Mouse (Mus musculus): ENCODE results near the gene Gm20388. TPM values are rescaled to one million over a fixed set of nuclear protein-coding genes. Genes with fewer than 3 reads are reported as not detected.

Gm20388 gene
- polyA plus RNA-seq, 1 experiment from 2014 or later: 7.4 TPM

GRCm38 (mm10) chr8:121468083-121469071 is 1557.7 kb downstream of the Gm20388 start:
- H3K9ac ChIP-seq: no peak overlapping the region
- no peaks in the 10 kb centered on the region for H3K36me3 ChIP-seq
- no peak overlapping the region for H3K4me2 ChIP-seq
- no peaks in the 10 kb centered on the region for H3K9me3 ChIP-seq (replicated peaks)
- no peaks in the 10 kb centered on the region for H3K27me3 ChIP-seq
- H3K4me3 ChIP-seq (replicated peaks): no peak overlapping the region
- ATAC-seq (replicated peaks; ENCODE audit: low FRiP score): no peak
- peaks cover 17% of the 10 kb centered on the region for H3K4me1 ChIP-seq
- no peak overlapping the region for H3K27ac ChIP-seq
- WGBS: 58% methylated on average over 49 of the region's 49 CpGs

GRCm38 (mm10) chr8:121474161-121474897 is 1563.7 kb downstream of the Gm20388 start:
- WGBS: 9% methylated on average over 25 of the region's 25 CpGs
- Histone ChIP-seq H3K27me3 (peaks cover 6% of the 10 kb centered on the region; the same call in 1 of the 2 replicates), H3K4me2 (peak overlapping the region; percentile 54), H3K27ac (no peak overlapping the region), H3K4me1 (peaks cover 33% of the 10 kb centered on the region), H3K36me3 (no peaks in the 10 kb centered on the region), H3K9me3 (replicated peaks) (no peaks in the 10 kb centered on the region), H3K4me3 (replicated peaks) (peak overlapping the region; percentile 23), H3K9ac (0 out of 2 replicates have a peak overlapping the region, but pooled peaks have one; percentile 15)
- ATAC-seq (replicated peaks; ENCODE audit: low FRiP score): no peak

- peak; percentile 38; the same call in 1 of the 2 replicates for ATAC-seq (replicated peaks; ENCODE audit: low FRiP score)
- Histone ChIP-seq H3K4me1 (peaks cover 38% of the 10 kb centered on the region), H3K9ac (no peak overlapping the region), H3K27ac (no peak overlapping the region), H3K4me3 (replicated peaks) (peak overlapping the region; percentile 23), H3K4me2 (peak overlapping the region; percentile 54), H3K27me3 (peaks cover 10% of the 10 kb centered on the region), H3K9me3 (replicated peaks) (no peaks in the 10 kb centered on the region), H3K36me3 (no peaks in the 10 kb centered on the region)
- 1% methylated on average over 18 of the region's 18 CpGs for WGBS
Observed at GRCm38 (mm10) chr8:121474898-121475284, 1564.2 kb downstream of the Gm20388 start.

GRCm38 (mm10) chr8:121477851-121478547 is 1567.4 kb downstream of the Gm20388 start:
- no peak overlapping the region for H3K4me2 ChIP-seq
- no peak overlapping the region for H3K4me3 ChIP-seq (replicated peaks)
- H3K4me1 ChIP-seq: peaks cover 56% of the 10 kb centered on the region
- peak overlapping the region; percentile 74 for H3K27ac ChIP-seq
- H3K9ac ChIP-seq: 0 out of 2 replicates have a peak overlapping the region, but pooled peaks have one; percentile 15
- H3K9me3 ChIP-seq (replicated peaks): no peaks in the 10 kb centered on the region
- ATAC-seq (replicated peaks; ENCODE audit: low FRiP score): no peak
- H3K27me3 ChIP-seq: peaks cover 10% of the 10 kb centered on the region
- 56% methylated on average over 20 of the region's 20 CpGs for whole genome bisulfite sequencing
- no peaks in the 10 kb centered on the region for H3K36me3 ChIP-seq

- no peaks in the 10 kb centered on the region for H3K9me3 ChIP-seq (replicated peaks)
- 0 out of 2 replicates have a peak, but pooled peaks have one; percentile 20 for ATAC-seq (replicated peaks; ENCODE audit: low FRiP score)
- H3K4me3 ChIP-seq (replicated peaks): no peak overlapping the region
- H3K36me3 ChIP-seq: no peaks in the 10 kb centered on the region
- WGBS: 58% methylated on average over 8 of the region's 8 CpGs
- H3K4me1 ChIP-seq: peaks cover 56% of the 10 kb centered on the region
- peak overlapping the region; percentile 74 for H3K27ac ChIP-seq
- H3K9ac ChIP-seq: no peak overlapping the region
- no peak overlapping the region for H3K4me2 ChIP-seq
- peaks cover 10% of the 10 kb centered on the region for H3K27me3 ChIP-seq
Observed at GRCm38 (mm10) chr8:121479144-121479543, 1568.5 kb downstream of the Gm20388 start.

GRCm38 (mm10) chr8:121480411-121481031 is 1569.9 kb downstream of the Gm20388 start:
- Histone ChIP-seq H3K4me3 (replicated peaks) (no peak overlapping the region), H3K27me3 (peaks cover 4% of the 10 kb centered on the region), H3K27ac (peak overlapping the region; percentile 39; the same call in 1 of the 2 replicates), H3K4me1 (peaks cover 51% of the 10 kb centered on the region), H3K4me2 (no peak overlapping the region), H3K9me3 (replicated peaks) (no peaks in the 10 kb centered on the region), H3K36me3 (no peaks in the 10 kb centered on the region), H3K9ac (no peak overlapping the region)
- no peak for ATAC-seq (replicated peaks; ENCODE audit: low FRiP score)
- 63% methylated on average over 26 of the region's 26 CpGs for WGBS

- H3K9me3 ChIP-seq (replicated peaks): no peaks in the 10 kb centered on the region
- H3K4me1 ChIP-seq: peaks cover 34% of the 10 kb centered on the region
- H3K4me3 ChIP-seq (replicated peaks): no peak overlapping the region
- no peaks in the 10 kb centered on the region for H3K36me3 ChIP-seq
- H3K4me2 ChIP-seq: peak overlapping the region; percentile 33
- no peak overlapping the region for H3K9ac ChIP-seq
- 28% methylated on average over 23 of the region's 23 CpGs for WGBS
- peaks cover 4% of the 10 kb centered on the region for H3K27me3 ChIP-seq
- no peak overlapping the region for H3K27ac ChIP-seq
- peak; percentile 26; the same call in 1 of the 2 replicates for ATAC-seq (replicated peaks; ENCODE audit: low FRiP score)
Observed at GRCm38 (mm10) chr8:121484072-121484782, 1573.6 kb downstream of the Gm20388 start.

GRCm38 (mm10) chr8:121491633-121492032 is 1581.0 kb downstream of the Gm20388 start:
- H3K4me1 ChIP-seq: no peaks in the 10 kb centered on the region

GRCm38 (mm10) chr8:121497621-121498020 is 1587.0 kb downstream of the Gm20388 start:
- WGBS: 84% methylated on average over 6 of the region's 6 CpGs
- no peaks in the 10 kb centered on the region for H3K9me3 ChIP-seq (replicated peaks)
- no peak overlapping the region for H3K4me3 ChIP-seq (replicated peaks)
- no peaks in the 10 kb centered on the region for H3K36me3 ChIP-seq
- H3K4me1 ChIP-seq: peaks cover 4% of the 10 kb centered on the region; the same call in 1 of the 2 replicates
- no peak overlapping the region for H3K27ac ChIP-seq
- H3K27me3 ChIP-seq: peaks cover 4% of the 10 kb centered on the region; the same call in 1 of the 2 replicates
- no peak overlapping the region for H3K9ac ChIP-seq
- ATAC-seq (replicated peaks; ENCODE audit: low FRiP score): no peak
- no peak overlapping the region for H3K4me2 ChIP-seq

More at GRCm38 (mm10) chr8:121491633-121492032, 1581.0 kb downstream of the Gm20388 start:
- ATAC-seq (replicated peaks; ENCODE audit: low FRiP score): no peak
- Histone ChIP-seq H3K9ac (no peak overlapping the region), H3K36me3 (no peaks in the 10 kb centered on the region), H3K27me3 (0 out of 2 replicates have a peak, but pooled peaks cover 4% of the 10 kb centered on the region), H3K27ac (no peak overlapping the region), H3K4me2 (no peak overlapping the region), H3K9me3 (replicated peaks) (no peaks in the 10 kb centered on the region), H3K4me3 (replicated peaks) (no peak overlapping the region)
- WGBS: 50% methylated on average over 9 of the region's 9 CpGs

- Histone ChIP-seq H3K4me2 (no peak overlapping the region), H3K27ac (no peak overlapping the region), H3K4me3 (replicated peaks) (no peak overlapping the region), H3K27me3 (peaks cover 52% of the 10 kb centered on the region), H3K36me3 (no peaks in the 10 kb centered on the region), H3K9ac (no peak overlapping the region), H3K4me1 (peaks cover 15% of the 10 kb centered on the region), H3K9me3 (replicated peaks) (no peaks in the 10 kb centered on the region)
- ATAC-seq (replicated peaks; ENCODE audit: low FRiP score): no peak
- WGBS: 57% methylated on average over 9 of the region's 9 CpGs
Observed at GRCm38 (mm10) chr8:121511751-121512150, 1601.1 kb downstream of the Gm20388 start.
